Mouse (Mus musculus): Measurements from ENCODE around the gene Ccna1.
A peak's percentile ranks its signal among the peaks of the same experiment; 100 is the strongest.

The Ccna1 gene

DNA sequence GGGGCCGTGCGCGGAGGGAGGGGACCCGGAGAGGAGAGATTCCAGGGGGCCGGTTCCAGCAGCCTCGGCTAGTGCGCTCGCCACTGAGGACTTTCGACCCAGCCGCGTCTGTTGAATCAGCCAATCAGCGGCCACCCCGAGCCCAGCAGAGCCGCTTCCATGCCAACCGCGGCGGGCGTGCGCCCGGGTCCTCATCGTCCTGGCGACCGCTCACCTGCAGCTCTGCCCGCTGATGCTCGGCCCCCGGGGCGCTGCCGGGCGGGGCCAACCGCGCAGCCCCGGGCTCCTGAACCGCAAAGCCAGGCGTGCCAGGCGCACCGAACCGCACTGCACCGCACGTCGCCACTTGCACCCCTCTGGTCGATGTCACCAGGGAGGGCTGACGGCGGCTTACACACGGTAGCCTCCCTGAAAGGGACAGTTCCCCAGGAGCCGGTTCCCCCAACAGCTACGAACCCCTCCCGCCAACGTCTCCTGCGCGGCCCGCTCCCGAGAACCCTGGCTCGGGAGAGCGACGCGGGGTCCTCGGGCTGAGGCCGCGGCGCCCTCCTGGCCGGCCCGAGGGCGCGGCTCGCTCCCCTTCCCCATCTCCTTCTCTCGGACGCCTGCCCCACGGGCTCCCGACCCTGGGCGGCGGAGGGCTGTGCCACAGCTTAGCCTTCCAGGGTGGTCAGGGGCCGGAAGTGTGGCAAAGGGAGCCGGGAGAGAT is at the start of gene Ccna1:
Gene Ccna1 (minus strand): TSS at position 464 of the 709 bp plus-strand sequence.
- peak; percentile 49 for DNase-seq (ENCODE audit: low read depth, low spot score)

DNA sequence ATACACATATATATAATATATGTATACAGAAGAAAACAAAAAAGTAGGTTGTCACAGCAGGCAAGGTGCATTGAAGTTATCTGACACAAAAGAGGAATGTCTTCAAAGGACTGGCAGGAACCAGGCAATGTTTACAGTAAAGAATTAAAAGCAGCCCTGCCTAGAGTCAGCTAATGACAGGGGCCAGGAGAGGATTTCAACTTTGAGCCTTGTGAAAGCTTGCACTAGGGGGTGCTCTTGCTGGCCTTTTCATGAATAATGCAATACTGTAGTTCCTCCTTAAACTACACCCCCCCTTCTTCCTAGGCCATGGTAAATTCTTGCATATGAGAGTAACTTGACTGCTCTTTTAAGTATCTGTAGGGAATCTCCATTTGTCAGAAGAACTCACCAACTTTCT is 45.8 kb upstream of the Ccna1 start:
- no peak for DNase-seq (ENCODE audit: low read depth, low spot score)

DNA sequence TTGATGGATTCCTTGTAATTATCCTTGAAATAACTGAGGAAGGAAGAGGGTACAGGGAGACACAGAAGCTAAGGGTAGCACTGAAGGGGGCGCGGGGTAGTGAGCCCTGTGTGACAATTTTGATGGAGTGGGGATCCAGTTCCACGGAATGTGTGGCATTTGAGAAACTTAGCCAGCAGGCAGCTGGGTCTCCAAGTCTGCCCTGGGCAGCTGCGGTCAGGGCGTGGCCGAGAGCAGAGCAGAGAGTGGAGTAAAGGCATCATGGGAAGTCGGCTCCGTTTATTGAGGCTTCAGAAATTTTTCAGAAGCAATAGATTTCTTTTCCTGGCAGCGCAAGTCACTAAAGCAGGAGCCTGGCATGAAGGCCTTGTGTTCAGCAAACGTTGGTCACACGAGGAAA is 43.7 kb upstream of the Ccna1 start:
- no peak for DNase-seq (ENCODE audit: low read depth, low spot score)

DNA sequence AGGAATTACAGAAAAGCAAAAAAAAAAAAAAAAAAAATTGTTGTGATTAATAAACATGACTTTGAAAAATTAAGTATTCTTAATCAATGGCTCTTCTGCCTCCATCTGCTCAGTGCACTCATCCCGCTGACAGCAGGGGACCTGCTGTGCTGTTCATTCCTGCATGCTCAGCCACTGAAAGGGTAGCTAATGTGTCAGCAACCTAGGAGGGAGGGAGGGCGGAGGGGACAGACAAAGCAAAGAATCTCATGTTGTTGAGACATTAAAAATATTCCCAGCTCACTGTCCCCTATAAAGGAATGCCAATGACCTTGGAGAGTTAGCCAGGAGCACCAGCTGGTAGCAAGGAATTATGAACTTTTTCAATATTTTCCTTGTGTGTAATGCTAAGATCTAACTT is 42.7 kb upstream of the Ccna1 start:
- DNase-seq (ENCODE audit: low read depth, low spot score): no peak

DNA sequence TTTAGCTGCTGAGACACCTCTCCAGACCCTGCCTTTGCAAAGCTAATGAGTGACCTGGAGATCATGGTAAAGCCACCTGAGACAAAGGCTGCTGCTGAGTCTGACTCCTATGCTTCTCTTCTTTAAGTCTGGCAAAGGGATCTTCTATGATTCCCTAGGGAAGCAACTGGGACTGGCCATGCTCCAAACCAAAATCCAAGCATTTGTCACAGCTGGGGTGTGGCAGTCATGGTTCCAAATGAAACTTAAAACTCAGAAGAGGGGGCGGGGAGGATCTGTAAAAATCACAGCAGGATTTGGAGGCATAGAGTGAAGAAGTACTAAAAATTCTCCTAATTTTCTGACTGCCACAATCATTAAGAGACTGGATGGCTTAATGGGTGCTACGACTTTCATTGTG is 41.9 kb upstream of the Ccna1 start:
- no peak for DNase-seq (ENCODE audit: low read depth, low spot score)

DNA sequence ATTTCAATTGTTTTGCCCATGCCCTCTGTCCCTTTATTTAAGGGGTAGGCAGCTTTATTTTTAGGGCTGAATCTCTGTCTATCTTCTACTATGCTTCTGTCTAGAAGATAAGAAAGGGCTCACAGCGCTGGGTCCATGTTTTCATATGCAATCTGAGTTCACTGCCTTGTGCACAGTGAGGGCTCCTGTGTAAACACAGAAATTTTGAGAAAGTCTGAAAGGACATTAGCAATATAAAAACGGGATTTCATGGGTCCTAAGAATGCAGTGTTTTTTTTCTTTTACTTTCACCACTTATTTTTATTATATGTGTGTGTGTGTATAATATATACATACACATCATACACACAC is 41.3 kb upstream of the Ccna1 start:
- no peak for DNase-seq (ENCODE audit: low read depth, low spot score)

DNA sequence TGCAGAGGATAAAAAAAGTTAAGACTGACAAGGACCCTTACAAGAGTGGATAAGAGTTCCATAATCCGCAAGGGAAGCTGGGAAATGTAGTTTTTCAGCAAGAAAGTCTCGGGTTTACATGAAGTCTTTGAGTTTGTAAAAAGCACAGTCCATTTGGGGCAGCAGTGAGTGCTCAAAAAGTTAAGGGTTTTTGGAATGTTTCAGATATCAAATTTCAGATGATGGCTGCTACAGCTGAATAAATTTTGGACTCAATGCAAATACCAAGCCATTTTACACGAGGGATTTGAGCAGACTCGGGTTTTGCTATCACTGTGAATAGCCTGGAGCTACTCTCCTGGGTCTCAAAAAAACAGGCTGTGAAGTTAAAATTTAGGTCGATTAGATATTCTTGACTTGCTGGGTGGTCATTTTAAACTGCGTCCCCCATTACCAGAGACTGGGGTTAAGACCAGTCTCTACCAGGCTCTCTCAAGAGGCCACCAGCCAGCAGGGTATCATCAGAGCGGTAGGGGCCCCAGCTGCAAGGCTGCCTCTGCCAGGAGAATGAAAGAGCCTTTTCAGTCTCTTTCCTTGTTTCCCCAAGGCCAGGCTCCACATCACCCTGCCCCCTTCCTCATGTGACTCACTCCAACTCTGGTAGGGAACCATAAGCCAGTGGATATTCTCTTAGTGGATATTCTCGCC is 40.8 kb upstream of the Ccna1 start:
- DNase-seq (ENCODE audit: low read depth, low spot score): no peak

DNA sequence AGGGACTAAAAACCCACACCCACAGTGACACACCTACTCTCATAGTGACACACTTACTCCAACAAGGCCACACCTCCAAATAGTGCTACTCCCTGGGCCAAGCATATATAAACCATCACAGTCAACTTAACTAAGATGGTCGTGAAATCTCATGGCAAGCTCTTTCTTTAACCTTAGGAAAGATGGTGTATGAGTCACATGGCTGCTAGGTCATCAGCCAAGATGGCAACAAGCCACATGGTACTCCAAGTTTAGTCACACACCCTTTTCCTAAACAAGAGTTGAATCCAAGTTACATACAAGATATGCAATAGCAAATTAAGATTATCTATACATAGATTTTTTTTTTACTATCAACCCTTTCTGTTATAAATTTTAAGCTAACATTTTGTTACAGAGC is 37.9 kb upstream of the Ccna1 start:
- no peak for DNase-seq (ENCODE audit: low read depth, low spot score)

DNA sequence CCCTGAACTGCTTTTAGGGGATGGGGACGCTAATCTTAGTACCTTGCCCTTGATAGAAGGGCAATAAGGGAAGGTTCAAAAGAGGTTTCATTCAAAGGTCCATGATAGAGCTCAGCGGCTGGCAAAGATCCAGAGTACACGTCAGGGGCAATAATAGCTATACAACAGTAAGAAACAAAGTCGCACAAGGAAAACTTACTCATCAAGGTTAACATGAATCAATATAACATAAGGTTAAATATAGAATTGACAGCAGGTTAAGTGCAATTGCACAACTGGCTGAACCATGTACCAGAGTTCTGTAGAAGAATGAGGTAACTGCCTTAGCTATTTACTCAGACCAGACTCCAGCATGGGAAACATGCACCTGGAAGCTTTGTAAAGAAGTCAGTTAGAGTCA is 34.0 kb upstream of the Ccna1 start:
- DNase-seq (ENCODE audit: low read depth, low spot score): no peak

DNA sequence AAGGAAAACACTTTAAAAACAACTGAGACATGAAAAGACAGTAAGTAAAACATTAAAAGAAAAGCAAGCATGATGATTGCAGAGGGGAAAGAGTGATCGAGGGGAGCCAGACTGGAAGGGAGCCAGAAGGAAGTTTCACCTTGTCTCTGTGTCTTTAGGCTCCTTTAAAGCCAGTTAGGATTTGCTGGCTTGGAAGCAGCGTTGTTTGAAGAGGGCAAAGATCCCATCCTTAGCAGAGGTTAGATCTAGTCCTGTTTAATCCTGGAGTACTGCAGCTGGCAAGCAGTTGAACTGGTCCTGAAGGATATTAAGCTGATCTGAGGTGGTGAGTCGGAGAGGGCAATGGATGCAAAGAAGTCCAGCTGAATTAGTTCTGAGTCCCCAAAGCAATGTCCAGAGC is 33.5 kb upstream of the Ccna1 start:
- no peak for DNase-seq (ENCODE audit: low read depth, low spot score)

DNA sequence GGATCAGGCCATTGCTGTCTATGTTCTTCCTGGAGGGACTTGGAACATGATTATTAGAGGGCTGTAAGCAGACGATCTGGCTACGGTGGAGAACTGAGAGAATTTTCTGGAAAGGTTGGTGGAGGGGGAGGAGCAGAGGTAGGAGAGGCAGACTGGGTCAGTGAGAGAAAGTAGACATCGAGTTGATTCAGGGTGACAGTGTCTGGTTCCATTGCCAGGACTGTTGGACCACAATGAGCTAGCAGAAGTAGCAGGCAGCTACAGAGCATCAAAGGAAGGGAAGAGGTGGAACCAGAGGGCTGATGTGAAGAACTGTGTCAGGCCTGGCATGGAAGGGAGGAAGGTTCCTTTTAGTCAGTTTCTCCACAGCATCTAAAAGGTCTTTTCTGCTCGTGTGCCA is 33.1 kb upstream of the Ccna1 start:
- DNase-seq (ENCODE audit: low read depth, low spot score): no peak

DNA sequence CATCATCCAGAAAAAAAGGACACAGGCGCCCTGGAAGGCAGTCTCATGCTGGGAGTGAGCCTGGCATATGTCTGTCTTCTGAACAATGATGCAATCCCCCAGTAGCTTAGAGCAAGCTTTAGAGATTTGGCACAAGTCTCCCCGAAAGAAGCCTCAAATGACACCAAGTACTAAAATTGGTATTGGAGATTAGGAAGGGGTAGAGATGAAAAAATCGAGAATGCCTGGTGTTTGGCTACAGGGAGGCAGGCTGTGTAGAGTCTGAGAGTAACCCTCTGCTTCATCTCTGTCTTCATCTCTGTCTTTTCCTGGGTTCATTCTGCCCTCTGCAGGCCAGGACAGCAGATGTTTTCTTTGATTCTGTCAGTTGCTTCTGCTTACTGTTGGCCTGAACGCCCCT is 32.1 kb upstream of the Ccna1 start:
- no peak for DNase-seq (ENCODE audit: low read depth, low spot score)

DNA sequence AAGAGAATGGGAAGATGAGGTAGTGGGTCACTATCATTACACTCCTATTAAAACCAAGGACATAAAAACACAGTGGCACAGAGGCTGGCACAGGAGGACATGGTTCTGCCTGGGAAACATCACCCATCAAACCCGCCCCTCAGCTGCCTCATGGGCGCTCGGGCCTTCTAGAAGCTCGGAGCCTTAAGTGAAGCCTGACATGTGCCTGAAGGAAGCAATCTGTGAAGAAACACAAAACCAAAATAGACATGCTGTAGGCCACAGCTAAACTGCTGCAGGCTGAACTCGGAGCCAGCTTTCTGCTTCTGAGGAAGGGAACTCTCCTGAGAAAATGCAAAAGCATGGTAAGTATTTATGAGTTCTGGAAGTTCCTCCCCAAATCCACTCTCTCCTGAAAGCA is 31.6 kb upstream of the Ccna1 start:
- no peak for DNase-seq (ENCODE audit: low read depth, low spot score)

DNA sequence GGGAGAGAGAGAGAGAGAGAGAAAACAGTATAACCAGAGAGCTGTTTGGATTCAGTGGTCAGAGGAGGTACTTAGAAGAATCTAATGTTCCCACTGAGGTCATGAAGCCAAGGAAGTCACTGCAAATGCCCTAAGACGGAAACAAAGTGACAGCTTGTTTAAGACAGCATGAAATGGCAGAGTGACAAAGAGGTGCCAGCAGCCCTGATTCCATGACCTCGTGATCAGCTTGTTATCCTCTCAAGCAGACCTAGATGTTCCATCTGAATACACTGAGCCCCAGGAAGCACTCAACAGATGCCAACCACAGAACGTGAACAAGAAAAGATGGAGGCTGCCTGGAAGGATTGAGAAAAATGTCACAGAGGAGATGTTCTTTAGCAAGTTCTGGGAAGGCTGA is 30.4 kb upstream of the Ccna1 start:
- no peak for DNase-seq (ENCODE audit: low read depth, low spot score)

DNA sequence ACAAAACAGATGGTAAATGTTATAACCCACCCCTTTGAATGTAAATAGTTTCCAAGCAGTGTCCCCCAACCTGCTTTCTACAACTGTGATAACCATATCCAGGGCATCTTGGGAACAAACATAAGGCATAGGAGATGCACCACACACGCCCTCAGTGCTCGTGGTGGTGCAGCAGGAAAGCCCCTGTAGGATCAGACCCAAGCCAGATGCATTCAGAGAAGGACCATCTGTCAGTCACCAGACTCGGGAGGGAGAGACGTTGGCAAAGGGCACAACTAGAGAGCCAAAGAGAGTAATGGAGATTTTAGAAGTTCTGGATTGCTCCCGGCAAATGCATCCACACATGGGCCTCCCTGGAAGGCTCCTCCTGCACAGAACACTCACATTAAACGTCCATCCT is 29.5 kb upstream of the Ccna1 start:
- DNase-seq (ENCODE audit: low read depth, low spot score): no peak

DNA sequence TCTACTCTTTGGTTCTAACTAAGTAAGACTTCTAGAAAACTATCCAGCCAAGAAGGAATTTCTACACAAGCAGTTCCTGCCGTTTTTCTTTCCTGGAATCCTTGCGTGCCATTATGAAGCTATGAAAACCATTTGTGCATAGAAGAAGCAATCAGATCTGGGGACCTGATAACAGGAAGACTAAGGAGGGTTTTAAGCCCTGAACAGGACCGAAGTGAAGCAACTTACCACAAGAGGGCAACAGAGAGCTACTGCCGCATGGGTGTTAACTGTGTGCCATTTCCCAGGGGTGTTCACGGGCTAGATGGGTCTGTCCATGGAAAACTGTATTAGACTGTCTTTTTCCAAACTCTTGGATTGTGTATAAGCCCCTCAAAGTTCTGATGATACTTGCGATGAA is 24.8 kb upstream of the Ccna1 start:
- peak; percentile 38 for DNase-seq (ENCODE audit: low read depth, low spot score)

DNA sequence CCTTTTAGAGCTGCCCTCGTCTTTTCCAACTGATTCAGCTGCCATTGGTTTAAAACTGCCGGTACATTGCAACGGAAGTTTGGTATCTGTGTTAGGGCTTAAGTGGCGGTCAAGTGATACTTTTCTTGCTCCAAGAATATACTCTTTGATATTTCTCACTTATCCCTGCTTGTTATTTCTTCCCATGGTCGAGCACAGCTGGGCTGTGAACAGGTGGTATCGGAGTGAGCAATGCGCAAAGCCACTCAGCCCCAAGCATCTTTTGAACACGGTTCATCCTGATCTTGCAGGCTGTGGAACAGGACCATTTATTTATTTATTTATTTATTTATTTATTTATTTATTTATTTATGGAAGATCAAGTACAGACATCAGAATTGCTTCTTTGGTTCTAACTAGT is 24.3 kb upstream of the Ccna1 start:
- DNase-seq (ENCODE audit: low read depth, low spot score): no peak

DNA sequence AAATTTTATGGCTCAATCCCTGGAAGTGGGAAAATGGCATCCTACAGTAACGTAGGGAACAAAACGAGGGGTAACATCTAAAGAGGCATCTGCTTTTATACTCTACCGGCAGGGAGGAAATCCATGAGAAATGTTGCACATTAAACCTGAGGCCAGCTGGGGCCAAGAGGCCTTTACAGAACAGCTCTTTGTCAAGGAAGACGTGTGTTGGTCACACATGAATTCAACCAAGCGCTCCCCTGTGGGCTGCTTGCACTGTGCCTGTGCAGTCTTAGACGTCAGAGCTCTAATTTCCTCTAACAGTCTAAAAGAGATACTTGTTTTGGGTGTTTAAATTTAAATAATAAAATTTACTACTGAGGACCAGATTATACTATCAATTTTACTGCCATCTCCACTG is 22.9 kb upstream of the Ccna1 start:
- DNase-seq (ENCODE audit: low read depth, low spot score): no peak

DNA sequence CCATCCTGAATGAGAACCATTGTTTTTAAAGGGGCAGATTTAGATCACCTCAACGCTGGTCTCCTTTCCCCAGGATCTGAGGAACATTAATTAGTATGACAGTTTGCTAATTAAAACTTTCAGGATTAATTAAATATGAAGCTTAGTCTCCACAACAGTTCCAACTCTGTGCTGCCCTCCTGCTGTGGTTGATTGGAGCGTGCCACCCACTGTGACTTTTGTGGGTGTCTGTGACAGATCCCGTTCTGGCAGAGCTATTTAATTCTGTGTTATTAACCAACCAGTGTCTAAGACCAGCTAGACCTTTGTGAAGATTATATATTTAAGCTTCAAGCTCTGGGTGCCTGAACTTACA is 20.0 kb upstream of the Ccna1 start:
- no peak for DNase-seq (ENCODE audit: low read depth, low spot score)

DNA sequence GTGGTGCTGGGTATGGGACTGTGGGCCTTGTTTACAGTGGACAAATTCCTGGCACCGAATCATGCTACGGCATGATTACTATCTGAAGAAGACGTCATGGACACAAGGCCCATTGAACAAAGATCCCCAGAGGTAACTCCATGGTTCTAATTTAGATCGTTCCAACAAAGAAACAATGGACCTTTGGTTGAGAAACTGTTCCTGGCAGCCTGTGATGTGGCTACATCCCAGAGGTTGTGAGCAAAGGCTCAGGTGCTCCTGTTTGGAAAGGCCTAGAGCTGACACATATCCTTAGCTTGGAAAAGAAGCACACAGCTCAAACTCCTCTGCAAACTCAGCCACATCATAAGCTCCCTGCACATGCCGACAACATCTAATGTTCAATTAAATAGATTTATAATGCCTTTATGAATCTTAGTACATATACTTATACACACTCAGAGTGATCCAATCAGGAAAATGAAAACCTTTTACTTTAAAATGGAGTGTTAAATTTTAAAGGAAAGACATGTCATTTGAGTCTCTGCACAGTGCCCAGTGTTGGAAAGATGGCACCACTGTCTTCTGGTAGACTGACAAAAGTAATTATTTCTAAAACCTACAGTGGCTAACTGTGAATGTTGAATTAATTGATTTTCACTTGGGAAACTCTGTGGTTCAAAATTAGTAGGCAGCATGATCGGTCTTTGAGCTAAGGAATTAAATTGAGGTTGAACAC is 19.4 kb upstream of the Ccna1 start:
- no peak for DNase-seq (ENCODE audit: low read depth, low spot score)

DNA sequence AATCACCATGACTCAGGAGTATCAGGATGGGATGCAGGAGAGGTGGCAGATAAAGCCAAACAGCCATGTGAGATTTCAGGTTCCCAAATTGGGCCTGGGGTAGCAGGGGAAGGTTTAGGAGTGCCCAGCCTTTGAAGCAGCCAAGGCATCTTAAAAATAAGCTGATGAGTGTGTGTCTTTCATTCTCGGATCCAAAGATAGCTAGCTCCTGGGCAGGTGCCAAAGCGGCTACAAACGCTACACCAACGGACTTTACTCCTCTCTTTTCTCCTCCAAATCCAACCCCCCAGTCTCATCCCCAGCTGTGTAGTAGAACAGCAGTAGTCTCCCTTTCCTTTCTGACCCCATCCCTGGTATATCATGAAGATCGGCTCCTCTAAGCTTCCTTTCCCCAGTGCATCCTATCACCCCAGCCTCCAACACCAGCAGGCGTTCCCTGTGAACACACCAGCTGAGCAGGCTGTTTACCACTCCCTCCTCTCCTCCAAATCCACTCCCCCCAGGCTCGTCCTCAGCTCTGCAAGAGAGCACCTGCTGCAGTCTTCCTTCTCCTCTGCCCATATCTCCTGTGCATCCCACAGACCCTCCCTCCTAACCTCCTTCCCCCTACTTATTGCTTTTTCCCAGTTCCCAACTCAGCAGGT is 12.6 kb upstream of the Ccna1 start:
- DNase-seq (ENCODE audit: low read depth, low spot score): no peak

DNA sequence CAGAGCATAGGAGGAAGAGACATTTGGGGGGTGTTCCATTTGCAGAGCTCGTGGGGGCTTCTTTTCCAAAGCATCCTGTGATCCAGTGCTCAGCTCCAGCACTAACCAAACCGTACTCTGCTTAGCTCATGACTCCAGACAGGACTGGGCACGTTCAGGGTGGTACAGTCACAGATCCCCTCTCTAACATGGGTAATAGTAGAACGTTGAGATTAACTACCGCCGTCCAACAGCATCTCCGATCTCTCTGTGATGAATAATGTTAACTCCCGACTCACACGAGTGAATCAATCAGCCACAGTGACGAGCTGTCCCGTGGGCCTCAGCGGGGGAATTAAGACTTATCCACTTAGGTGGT is 11.3 kb upstream of the Ccna1 start:
- no peak for DNase-seq (ENCODE audit: low read depth, low spot score)
